Mouse (Mus musculus) c-Kit-positive CD71-positive TER-119-positive erythroid progenitor cells, embryonic 14.5 days (primary cell): ENCODE data around the gene Cdh13.

Source experiments
- DNase-seq: peaks from one replicate; pipeline ENCODE4 v3.0.0-alpha.2; 2013; ENCODE audit warnings: low spot score

Cdh13 gene

GRCm38 (mm10) chr8:119352977-119353658 lies 1069.6 kb downstream of the Cdh13 start:
- DNase-seq, result peak; percentile 6

GRCm38 (mm10) chr8:119353659-119354023 lies 1070.1 kb downstream of the Cdh13 start:
- no peak for DNase-seq

- DNase-seq, result peak; percentile 29
These were observed 1073.1 kb downstream of the Cdh13 start for GRCm38 (mm10) chr8:119356631-119357030.

- DNase-seq, result no peak
These were observed 1074.6 kb downstream of the Cdh13 start for GRCm38 (mm10) chr8:119358175-119358574.

- DNase-seq, result peak; percentile 35
These were observed 1075.3 kb downstream of the Cdh13 start for GRCm38 (mm10) chr8:119358836-119359235.

GRCm38 (mm10) chr8:119360686-119361295 lies 1077.3 kb downstream of the Cdh13 start:
- DNase-seq, result no peak
